Mouse (Mus musculus): Measurements from ENCODE around the gene Mrpl53. TPM values are rescaled to one million over a fixed set of nuclear protein-coding genes. Genes with fewer than 3 reads are reported as not detected.

The Mrpl53 gene
- 28.2 TPM for total RNA-seq (2023)

GRCm38 (mm10) chr6:83108762-83109668, at the start of gene Mrpl53:
TSS of gene Mrpl53 (plus strand) at chr6:83109040.

GRCm38 (mm10) chr6:83070247-83070310, 38.8 kb upstream of the Mrpl53 start, which contains the start of gene Tlx2:
TSS of gene Tlx2 (minus strand) at chr6:83070293.

GRCm38 (mm10) chr6:83077630-83078323, 31.1 kb upstream of the Mrpl53 start, which contains the start of gene Pcgf1:
TSS of gene Pcgf1 (plus strand) at chr6:83077869.

GRCm38 (mm10) chr6:83086121-83087035, 22.5 kb upstream of the Mrpl53 start, which contains the start of gene Lbx2:
TSS of gene Lbx2 (plus strand) at chr6:83086367.

GRCm38 (mm10) chr6:83101316-83101687, 7.5 kb upstream of the Mrpl53 start, which contains the start of the genes Ccdc142 and Gm42688:
TSS of gene Ccdc142 (plus strand) at chr6:83101601.
TSS of gene Gm42688 (plus strand) at chr6:83101617.

GRCm38 (mm10) chr6:83115011-83115671, 6.3 kb downstream of the Mrpl53 start, which contains the start of gene Mogs:
TSS of gene Mogs (plus strand) at chr6:83115496.

GRCm38 (mm10) chr6:83120930-83121862, 12.4 kb downstream of the Mrpl53 start, which contains the start of gene Wbp1:
TSS of gene Wbp1 (minus strand) at chr6:83121559.

GRCm38 (mm10) chr6:83125331-83125730, 16.5 kb downstream of the Mrpl53 start, which contains the start of gene Ino80b:
TSS of gene Ino80b (minus strand) at chr6:83125431.

GRCm38 (mm10) chr6:83134951-83135513, 26.2 kb downstream of the Mrpl53 start, which contains the start of gene Rtkn:
TSS of gene Rtkn (plus strand) at chr6:83135463.

GRCm38 (mm10) chr6:83156259-83156684, 47.4 kb downstream of the Mrpl53 start, which contains the start of the genes Wdr54 and 1700003E16Rik:
TSS of gene Wdr54 (minus strand) at chr6:83156397.
TSS of gene 1700003E16Rik (plus strand) at chr6:83156404.

Other genes starting within 250 kb of the Mrpl53 start
- gene Sema4f, start 169.3 kb upstream of the Mrpl53 start, total RNA-seq (2023), result 21.0 TPM
- not detected for gene M1ap, start 162.1 kb upstream of the Mrpl53 start, total RNA-seq (2023)
- gene Dok1, start 75.6 kb upstream of the Mrpl53 start, total RNA-seq (2023), result 15.5 TPM
- gene Loxl3, start 74.9 kb upstream of the Mrpl53 start, total RNA-seq (2023), result 1.2 TPM
- 383 TPM for gene Aup1, start 54.5 kb upstream of the Mrpl53 start, total RNA-seq (2023)
- gene Htra2, start 53.8 kb upstream of the Mrpl53 start, total RNA-seq (2023), result 34.5 TPM
- gene Dqx1, start 51.2 kb upstream of the Mrpl53 start, total RNA-seq (2023), result 15.3 TPM
- gene Tlx2, start 38.7 kb upstream of the Mrpl53 start, total RNA-seq (2023), result not detected
- 28.6 TPM for gene Pcgf1, start 31.2 kb upstream of the Mrpl53 start, total RNA-seq (2023)
- not detected for gene Lbx2, start 22.7 kb upstream of the Mrpl53 start, total RNA-seq (2023)
- 12.8 TPM for gene Ccdc142, start 7.4 kb upstream of the Mrpl53 start, total RNA-seq (2023)
- gene Gm42688, start 7.4 kb upstream of the Mrpl53 start, total RNA-seq (2023), result 8.3 TPM
- gene Mogs, start 6.5 kb downstream of the Mrpl53 start, total RNA-seq (2023), result 34.1 TPM
- 41.6 TPM for gene Wbp1, start 12.5 kb downstream of the Mrpl53 start, total RNA-seq (2023)
- 28.5 TPM for gene Ino80b, start 16.4 kb downstream of the Mrpl53 start, total RNA-seq (2023)
- gene Rtkn, start 26.4 kb downstream of the Mrpl53 start, total RNA-seq (2023), result not detected
- 0.53 TPM for gene Wdr54, start 47.4 kb downstream of the Mrpl53 start, total RNA-seq (2023)
- not detected for gene 1700003E16Rik, start 47.4 kb downstream of the Mrpl53 start, total RNA-seq (2023)
- 127 TPM for gene Dctn1, start 56.9 kb downstream of the Mrpl53 start, total RNA-seq (2023)
- gene Slc4a5, start 110.8 kb downstream of the Mrpl53 start, total RNA-seq (2023), result not detected
- 48.9 TPM for gene Mthfd2, start 216.9 kb downstream of the Mrpl53 start, total RNA-seq (2023)
- 97.1 TPM for gene Mob1a, start 217.0 kb downstream of the Mrpl53 start, total RNA-seq (2023)
- gene Bola3, start 240.1 kb downstream of the Mrpl53 start, total RNA-seq (2023), result 28.4 TPM

Data from CD4-positive naive resting alpha-beta T cell, adult 57 days (primary cell).